Mouse (Mus musculus): ENCODE data around the gene Ifit1bl1.
A peak's percentile ranks its signal among the peaks of the same experiment; 100 is the strongest.
"Not testable (repeated sequence)": the region's sequence is repeated elsewhere in the genome, so short reads cannot be mapped to it uniquely, and the experiment has no call there.

The Ifit1bl1 gene

GRCm38 (mm10) chr19:34587898-34588692, 13.7 kb downstream of the Ifit1bl1 start:
- not testable (repeated sequence) for DNase-seq

DNA sequence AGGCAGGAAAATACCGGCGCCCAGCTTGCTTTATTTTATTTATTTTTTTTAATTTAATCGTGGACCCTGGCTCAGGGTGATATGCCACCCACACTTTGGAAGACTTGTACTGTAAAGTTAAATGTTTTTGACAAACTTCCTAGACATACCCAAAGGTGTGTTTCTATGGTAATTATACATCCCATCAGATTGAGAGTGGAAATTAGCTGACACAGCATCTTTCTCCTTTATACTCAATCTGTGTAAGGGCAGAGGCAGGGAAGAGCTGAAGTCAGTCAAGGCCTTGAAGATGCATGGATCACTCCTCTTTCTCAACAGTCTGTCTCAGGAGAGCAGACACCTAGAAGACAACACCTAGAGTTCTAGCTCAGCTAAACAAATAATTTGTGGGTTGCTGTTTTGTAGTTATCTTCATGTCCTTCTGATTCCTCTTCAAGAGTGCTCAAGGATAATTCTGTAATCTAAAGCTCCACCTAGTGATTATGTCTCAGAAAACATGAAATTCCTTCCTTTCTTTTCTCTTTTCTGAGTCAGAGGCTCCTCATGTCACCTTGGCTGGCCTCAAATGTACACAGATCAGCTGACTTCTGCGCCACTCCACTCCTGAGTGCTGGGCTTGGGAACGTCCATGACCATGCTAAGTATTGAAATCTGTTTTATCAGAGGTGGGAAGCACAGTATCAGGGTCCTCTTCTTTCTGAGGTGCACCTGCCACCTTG, 15.9 kb downstream of the Ifit1bl1 start:
- DNase-seq: not testable (repeated sequence)

DNA sequence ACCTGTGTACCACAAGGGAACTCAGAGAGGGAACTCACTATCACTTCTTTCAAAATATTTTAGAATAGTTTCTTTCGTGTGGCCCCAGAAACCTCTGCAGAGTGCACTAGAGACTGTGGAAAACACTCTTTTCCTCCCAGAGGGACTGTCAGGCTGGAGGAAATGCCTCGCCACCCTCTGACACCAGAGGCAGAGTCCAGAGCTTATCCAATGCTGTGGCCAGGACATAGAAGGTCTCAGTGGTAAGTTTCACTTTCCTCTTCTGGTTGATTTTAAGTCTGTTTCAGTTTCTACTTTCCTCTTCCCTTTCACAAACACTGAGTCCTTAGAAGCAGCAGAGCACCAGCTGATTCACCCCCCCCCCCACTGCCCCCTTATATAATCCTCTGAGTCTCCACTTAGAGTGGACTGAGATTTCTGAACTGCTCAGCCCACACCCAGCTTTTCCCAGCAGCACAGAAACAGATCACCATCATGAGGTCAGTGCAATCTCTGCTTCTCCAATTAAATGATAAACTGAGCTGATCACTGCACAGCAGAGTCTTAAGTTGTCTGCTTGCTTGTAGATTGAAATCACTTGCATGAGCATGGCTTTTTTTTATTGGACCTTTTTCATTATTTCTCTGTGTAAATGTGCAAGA, 18.5 kb downstream of the Ifit1bl1 start, which contains the start of gene Ifit3:
Ifit3 (plus strand) TSS at position 406 of the 641 bp plus-strand sequence.
- not testable (repeated sequence) for DNase-seq

DNA sequence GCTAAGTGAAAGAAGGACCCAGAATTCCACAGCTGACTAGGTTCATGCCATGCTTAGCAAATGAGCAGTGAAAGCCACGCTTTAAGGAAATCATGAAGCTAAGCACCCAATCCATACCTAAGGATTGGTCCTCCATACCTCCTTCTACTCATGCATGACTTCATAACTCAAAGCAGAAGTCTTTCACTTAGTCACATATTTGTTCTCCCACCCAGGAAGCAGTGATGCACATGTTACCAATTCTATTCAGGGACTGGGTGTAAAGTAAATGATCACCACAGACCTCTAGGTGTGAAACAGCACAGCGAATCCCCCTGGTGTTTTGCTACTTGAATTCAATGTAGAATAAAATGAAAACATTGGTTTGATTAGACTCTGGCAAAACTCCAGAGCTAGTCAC, 19.1 kb downstream of the Ifit1bl1 start:
- not testable (repeated sequence) for DNase-seq

GRCm38 (mm10) chr19:34577121-34577520, 24.6 kb downstream of the Ifit1bl1 start:
- DNase-seq: no peak

DNA sequence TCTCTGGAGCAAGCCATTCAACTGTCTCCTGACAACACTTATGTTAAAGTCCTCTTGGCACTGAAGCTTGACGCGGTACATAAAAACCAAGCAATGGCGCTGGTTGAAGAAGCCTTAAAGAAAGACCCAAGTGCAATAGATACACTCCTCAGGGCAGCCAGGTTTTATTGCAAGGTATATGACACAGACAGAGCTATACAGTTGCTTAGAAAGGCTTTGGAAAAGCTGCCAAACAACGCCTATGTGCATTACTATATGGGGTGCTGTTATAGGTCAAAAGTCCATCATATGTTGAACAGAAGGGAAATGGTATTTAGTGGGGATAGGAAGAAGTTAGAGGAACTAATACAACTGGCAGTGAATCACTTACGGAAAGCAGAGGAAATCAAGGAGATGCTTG, 28.1 kb downstream of the Ifit1bl1 start:
- no peak for DNase-seq

- DNase-seq: no peak
Observed at GRCm38 (mm10) chr19:34571080-34571479, 30.7 kb downstream of the Ifit1bl1 start.

DNA sequence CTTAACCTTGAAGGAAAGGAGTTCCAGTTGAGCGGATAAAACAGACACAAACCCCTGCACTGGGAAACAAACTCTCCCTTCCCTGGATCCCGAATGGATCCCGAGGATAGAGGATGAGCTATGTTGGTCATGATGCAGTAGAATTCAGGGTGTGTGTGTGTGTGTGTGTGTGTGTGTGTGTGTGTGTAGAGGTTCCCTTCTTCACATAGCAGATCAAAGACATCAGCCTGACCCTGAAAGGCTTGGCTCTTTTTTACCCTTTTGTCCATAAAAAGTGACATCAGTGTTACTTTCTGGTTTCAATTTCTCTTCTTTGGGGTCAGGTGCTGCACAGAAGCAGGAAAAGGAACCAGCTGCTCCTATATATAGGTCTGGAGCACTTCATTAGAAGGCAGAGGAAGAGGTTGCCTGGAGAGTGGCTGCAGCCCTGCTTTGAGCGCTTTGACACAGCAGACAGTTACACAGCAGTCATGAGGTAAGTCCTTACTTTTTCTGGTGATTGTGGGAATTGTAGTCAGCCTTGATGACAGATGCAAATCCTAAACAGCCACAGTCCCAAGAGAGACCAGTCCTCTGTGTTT, 31.8 kb downstream of the Ifit1bl1 start:
- no peak for DNase-seq

GRCm38 (mm10) chr19:34568988-34569895, 32.5 kb downstream of the Ifit1bl1 start:
- DNase-seq: no peak

DNA sequence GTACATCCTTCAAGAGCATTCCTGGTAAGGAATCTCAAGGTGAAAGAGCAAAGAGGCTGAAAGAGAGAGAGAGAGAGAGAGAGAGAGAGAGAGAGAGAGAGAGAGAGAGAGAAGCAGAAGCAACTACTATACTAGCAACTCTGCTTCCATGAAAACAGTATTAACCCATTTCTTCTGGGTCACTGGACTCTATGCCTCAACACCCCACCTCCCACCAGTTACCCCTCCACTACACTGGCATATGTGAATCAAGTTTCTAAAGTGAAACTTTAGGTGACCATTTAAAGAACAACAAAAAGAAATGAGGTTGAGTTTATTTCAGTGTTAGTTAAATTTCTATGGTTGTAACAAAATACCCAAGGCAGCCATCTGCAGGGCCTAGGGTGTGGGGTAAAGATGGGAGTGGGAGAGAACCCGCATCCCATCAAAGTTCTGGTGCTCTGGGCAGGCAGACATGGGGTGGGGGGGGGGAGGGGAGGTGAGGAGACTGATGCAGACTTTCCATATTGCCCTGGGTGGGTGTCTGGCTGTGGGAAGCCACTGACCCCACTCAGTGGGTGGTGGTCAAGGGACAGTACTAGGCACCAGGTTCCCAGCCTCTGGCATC, 35.5 kb downstream of the Ifit1bl1 start:
- no peak for DNase-seq

DNA sequence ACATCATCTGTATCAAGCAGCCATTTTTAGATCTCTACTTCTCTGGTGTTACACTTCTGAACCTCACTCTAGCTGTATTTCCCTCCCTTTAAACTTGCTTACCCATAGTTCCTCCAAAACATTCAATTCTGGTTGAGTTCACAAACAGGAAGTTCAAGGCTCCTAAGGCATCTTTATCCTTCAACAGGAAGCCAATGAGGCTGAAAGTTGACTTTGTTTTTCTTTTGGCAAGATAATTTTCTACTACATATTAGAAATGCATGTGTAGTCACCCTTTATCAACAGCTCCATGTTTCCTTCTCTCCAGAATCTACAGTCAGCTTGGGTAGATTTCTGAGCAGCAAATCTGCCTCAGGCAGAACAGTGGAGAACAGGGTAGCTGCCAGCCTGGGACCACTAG, 39.2 kb downstream of the Ifit1bl1 start:
- no peak for DNase-seq

DNA sequence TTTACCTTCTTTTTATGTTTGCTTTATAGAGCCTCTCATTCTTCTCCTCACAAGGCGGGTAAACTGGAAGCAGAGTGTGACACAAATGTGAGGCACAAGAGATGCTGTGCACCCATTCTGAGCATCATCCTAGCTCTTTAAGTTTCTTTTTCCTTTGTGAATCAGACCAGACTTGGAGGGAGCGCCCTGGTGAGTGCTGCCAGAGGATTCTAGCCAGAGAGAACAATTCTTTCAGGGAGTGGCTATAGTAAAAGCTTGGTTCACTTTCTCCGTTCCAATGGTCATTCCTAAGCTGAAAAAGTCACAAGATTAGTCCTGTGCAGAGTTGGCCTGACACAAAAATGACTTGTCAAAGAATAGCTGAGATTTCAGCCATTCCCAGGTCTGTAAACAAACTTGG, 45.1 kb downstream of the Ifit1bl1 start:
- no peak for DNase-seq

GRCm38 (mm10) chr19:34554061-34554460, 47.7 kb downstream of the Ifit1bl1 start:
- no peak for DNase-seq

GRCm38 (mm10) chr19:34553522-34553921, 48.2 kb downstream of the Ifit1bl1 start:
- DNase-seq: no peak

DNA sequence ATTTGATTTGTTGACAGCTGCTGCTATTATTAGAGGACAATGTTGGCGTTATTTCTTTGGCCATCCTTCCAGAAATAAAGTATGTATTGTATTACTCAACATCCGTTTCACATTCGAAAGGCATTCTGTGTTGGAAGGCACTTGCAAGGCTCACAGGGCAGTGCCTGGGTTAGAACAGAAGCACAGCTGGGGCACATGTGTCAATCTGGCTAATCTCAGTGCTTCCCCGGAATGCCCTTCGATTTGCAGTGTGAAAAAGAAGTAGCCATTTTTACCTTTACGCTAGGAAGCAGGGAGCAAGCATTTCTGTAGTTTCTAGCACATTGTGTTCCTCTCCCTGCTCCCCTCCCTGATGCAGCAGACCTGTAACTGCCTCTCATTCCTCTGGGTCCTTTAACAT, 48.7 kb downstream of the Ifit1bl1 start:
- no peak for DNase-seq

DNA sequence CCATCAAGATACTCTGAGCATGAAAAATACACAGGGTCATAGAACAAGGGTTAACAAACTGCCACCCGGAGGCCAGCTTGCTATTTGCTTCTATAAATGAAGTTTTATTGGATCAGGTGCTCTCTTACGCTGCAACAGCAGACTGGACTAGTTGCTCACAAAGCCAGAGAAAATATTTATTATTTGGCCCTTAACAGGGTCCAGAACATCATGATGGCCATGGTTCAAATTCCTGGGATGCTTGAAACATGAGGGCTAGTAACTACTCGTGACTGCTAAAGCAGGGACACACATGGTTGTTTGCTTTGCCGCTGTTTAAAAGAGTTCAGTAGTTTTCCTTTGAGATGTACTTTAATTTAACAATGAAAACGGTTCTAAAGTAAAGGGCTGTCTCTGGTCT, 49.8 kb downstream of the Ifit1bl1 start:
- DNase-seq: no peak

DNA sequence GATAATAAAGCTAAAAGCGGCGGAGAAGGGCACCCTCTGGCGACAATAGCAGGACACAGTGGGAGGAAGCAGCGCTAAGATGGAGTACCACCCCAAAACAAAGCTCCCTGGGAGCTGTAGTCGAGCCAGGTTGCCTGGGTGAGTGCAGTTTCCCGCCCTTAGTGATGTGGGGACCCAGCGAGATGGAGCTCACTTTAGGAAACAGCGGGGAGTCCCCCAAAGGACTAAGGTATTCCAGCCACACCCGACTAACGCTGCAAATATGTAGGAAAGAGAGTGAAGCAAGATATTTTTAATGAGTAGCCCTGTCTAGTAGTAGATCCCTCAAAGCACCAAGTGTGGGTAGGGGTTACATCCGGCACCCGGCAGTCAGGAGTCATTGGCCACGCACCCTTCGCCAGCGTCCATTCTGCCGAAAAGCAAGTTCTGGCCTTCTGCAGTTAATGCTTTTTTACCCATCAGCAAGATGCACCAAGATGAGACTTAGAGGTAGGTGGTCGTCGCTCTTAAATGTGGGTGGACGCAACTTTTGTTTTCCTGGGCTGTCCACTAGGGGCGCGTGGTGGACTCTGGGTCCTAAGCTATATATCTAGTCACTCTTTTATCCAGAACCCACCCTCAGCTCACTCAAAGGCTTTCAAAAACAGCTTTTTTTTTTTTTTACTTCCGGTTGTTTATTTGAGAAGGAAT, 51.1 kb downstream of the Ifit1bl1 start, which contains the start of gene Ifit2:
Ifit2 (plus strand) TSS at position 161 of the 690 bp plus-strand sequence.
- DNase-seq: peak; percentile 69

DNA sequence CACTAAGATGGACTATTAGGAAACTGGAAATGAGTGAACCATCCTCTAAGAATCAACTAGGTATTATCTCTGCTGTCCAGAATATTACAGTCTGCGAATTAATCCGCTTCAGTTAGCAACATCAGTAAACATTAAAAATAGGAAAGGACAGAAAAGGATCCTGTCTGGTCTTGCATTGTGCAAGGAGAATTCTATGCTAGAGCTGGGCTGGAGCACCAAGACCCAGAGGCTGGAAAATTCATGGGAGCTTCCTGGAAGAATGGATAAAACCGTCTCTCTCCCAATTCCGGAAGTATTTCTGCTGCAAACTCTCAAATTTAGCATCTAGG, 51.6 kb downstream of the Ifit1bl1 start:
- DNase-seq: no peak

GRCm38 (mm10) chr19:34547976-34548375, 53.8 kb downstream of the Ifit1bl1 start:
- peak; percentile 83 for DNase-seq

DNA sequence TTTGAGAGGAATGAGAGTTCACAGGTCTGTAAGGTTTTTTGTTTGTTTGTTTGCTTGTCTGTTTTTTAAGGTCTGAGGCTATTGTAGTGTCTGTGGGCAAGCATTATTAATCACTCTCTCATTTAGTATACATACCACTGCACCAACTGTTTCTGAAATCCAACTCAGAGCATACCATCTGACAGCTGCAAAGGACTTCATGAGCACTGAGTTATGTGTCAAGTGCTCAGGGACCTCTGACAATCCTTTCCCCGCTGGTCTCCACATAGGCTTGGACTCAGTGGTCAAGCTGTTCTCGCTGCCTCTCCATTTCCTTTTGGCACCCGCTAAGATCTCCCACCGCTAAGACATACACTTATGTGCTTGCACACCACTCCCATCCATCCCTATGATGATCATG, 55.5 kb downstream of the Ifit1bl1 start:
- DNase-seq: no peak
